Mouse (Mus musculus) 3134 (cell line): ENCODE data around the gene Cdca8.

Experiments used
- DNase-seq: peaks from one replicate; pipeline ENCODE4 v3.0.0-alpha.2; 2011; ENCODE audit warnings: low spot score; ENCODE audit not compliant: insufficient read length; ENCODE audit errors: extremely low read depth

The Cdca8 gene

DNA sequence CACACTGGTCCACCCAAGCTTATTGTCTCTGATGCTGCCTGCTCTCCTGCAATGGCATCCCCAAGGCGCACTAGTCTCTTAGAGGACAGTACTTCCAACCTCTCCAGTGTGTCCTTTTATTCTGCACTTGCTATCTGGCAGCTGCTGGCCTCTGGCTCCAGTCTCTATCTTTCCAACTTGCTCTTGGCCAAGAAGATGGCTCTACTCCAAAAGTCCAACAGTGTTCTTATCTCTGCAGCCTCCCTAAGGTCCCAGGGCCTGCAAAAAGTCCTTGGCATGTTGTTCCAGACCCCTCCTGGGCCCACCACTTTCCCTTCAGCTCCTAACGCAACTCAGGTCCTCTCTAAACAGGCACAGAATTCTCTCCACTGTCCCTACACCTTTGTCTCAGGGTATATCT is 18.2 kb upstream of the Cdca8 start:
- DNase-seq: no peak

DNA sequence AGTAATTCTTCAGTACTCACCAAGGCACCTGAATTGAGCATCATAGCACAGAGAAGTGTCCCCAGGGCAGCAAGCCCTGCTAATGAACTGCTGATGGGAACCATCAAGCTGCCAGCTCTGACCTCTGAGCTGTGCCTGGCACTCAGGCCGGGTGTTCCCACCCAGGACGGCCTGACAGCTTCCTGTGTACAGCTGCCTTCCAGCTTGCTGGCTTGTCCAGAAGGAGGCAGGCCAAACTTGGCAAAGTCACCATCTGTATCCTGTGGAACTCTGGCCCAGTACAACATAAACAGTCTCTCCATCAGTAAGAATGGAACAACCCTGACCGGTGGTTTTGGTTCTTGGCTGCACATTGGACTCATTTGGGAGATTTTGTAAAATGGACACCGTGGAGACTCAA is 14.4 kb upstream of the Cdca8 start:
- DNase-seq: no peak

DNA sequence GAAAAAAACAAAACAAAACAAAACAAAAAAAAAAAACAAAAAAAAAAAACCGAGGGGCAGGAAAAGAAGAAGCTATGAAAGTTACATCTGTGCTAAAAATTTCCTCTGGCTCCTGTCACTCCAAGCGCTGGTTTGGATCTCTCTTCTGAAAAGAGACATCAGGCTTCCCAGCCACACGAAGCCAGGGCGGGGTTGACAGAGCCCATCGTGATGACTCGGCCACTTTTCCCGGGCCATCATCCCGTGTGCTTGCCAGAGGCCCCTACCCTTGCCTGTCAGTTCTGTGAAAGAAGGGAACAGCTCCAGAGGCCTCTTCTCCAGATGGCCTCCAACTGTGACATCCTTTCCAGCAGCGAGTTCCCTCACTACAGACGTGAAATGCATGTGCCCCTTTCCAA is 11.9 kb upstream of the Cdca8 start:
- DNase-seq: no peak

DNA sequence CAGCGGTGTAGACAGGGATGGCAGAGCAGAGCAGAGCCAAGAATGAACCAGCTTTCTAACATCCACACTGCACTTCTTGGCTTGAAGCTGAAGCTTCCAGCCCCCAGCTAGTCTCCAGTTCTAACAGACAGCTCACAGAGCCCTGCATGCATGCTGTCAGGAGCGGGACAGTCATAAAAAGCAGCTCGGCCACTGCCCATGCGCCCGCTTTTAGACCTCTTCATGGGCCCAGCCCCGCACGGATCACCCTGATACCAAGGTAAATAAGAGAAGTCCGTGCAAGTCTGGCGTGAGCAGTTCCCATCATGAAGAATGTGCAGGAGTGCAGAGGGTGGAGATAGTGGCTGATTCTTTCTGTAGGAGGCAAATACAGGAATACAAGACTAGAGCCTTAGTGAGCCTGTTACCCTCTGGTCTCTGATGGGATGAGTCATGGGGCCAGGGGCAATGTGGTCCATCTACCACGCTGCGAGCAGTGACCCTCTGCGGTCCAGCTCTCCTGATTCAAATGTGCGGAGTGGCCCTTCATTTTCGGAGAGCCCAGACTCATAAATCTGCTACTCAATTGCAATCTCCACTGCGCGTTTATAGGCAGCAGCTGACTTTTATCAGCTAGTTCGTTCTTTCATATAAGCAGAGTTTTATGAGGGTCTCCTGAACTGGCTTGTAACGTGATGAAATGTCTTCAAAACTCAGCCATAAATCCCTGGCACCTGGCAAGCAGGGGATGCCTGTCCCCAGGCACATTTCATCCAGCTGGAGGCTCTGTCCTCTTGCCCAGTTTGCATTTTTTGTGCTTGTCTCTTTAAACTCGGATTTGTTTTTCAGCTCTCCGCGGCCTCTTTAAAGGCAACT is 11.3 kb upstream of the Cdca8 start:
- no peak for DNase-seq

DNA sequence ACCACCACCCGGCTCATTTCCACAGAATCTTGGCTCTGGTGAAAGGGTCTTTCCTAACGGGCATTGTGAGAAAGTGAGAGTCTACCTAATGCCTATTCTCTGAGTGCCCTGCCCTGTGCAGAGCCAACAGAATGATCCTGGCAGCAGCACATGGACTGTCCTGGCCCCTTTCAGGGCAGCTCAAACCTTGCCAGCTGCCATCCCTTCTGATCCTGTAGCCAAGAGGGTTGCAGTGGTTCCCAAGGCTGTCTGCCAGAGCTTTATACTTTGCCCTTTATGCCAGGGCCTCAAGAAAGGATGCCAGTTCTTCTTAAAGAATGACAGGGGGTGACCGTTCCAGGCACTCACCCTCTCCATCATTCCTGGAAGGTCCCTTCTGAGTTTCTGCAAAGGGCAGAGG is 10.4 kb upstream of the Cdca8 start:
- no peak for DNase-seq

DNA sequence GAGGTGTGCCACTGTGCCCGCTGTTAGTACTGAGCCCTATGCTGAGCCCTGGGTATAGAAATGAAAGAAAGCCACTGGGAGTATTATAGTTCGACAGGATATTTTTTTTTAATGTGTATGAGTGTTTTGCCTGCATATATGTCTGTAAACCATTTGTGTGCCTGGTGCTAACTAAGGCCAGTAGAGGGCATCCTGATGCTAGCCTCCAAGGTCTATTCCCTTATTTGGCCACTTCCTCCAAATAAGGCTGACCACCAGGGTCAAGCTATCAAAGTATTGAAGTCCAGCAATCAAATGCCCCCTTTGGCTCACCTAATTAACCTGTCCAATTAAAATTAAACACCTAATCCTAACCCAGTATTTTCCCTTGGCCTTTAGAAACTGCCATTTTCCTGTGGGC is 5.8 kb upstream of the Cdca8 start:
- no peak for DNase-seq

DNA sequence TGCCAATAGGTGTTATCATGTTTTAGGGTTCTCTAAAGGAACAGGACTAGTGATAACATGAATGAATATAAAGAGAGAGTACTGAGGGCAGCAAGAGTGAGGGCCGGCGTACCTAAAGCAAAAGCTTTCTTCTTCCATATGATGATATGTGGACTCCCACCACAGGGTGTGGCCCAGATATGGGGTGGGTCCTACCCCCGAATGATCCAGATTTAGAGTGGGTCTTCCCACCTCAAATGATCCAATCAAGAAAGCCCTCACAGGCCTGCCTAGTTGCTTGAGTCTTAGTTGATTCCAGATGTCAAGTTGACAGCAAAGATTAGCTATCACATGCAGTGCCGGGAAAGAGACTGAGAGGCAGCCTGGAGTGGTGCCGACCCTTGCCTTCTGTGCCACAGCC is 4.7 kb upstream of the Cdca8 start:
- no peak for DNase-seq

DNA sequence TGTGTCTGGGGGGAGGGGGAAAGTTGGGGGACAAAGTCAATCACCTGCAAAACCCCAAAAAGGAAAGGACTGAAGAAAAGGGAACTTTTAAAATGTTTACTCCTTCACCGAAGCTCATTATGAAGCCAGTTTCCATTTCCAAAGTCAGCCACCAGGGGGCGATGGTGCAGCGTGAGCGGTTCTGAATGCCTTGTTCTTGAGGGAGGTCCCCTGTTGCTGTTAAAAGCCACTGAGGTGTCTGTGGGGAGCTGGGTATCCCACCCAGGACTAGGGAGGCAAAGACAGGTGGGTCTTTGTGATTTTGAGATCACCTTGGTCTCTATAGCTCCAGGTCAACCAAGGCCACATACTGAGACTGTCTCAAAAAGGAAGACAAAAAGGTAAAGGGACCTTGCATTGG is 3.9 kb upstream of the Cdca8 start:
- peak; percentile 20 for DNase-seq

DNA sequence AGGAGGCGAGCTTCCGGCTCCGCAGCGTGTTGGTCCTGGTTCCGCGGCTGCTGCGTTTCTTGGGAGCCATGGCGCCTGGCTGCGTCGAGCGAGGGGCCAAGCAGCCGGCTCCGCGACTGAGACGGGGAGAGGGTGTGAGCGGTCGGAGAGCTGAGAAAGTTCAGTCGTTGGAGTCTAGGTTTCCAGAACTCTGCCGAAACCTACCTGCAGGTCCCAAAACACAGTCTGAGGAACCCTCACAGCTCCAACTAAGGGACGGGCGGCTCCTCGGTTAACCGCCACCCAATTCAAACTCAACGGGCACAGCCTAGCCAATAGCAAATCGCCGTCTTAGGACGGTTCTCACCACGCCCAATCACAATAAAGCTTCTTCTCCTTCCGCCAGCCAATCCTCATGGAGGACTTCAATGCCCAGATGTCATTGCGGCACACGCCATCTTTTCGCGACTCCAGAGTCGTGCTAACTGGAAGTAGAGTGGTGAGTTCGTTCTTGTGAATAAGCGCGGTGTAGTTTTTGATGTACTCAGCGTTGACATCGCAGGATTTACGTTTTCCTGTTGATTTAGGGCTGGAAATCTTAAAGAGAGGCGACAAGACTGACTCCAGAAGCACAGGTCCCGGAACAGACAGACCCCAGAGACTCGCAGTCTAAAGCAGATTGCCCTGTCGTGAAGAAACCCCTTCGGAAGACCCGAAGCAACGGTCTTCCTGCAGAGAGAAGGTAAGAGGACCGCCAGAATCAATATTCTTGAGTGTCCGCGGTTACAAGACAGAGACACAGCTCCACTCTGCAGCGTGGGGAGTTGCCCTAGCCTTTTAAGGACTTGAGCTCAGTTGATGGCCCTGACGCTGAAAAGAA is 2.3 kb downstream of the Cdca8 start, which contains the start of gene 9930104L06Rik:
TSS of gene 9930104L06Rik (plus strand) at position 436 of the 859 bp plus-strand sequence.
- DNase-seq: peak; percentile 82

DNA sequence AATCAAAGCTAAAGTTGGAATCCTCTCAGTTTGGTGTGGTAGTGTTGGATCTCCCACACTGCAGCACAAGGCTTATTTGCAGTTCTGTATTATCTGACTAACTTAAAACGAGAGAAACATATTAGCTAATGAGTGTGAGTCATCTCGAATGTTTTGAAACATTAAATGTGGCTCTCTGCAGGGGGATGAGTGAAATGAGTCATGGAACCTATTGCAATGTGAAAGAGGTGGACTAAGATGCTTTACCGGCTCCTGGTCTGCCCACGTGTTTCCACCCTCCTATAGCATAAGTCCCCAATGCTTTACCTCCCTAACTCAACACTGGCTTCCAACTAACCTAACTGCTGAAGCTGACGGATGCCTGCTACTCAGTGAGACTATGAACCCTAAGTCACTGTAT is 11.0 kb downstream of the Cdca8 start:
- DNase-seq: no peak

DNA sequence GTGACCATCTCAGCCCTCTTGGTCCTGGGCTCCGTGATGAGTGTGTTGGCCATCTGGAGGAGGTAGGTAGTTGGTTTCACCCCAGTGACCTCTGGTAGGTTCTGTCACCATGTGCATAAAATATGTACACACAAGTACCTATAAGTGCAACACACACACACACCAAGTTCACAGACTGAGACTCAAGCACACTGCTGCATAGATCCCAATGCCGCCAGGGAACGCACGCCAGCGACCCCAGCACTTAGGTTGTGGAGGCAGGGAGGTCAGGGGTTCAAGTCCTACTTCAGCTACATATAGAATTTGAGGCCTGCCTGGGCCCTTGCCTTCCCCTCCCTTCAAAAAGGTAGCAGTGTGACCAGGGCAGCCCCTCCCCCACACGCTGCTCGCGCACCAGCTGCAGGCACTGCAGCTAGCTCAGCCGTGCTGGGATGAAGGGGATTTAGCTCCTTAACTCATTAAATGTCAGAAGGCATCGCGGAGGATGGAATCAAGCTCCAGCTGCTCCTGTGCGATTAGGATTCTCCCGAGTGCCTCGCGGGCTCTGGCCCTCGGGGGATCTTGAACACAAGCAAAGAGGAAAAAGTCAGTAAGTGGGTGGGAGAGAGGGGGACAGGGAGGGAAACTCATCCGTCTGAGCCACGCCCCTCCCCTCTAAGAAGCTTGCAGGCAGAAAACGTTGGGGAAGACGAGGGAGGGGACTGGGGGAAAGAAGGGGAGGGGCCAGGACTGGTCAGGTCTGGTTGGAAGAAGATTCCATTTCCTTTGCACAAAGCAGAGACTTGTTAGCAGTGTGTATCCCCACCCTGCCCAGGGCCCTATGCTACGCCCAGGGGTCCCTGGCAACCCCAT is 32.9 kb downstream of the Cdca8 start:
- DNase-seq: no peak

DNA sequence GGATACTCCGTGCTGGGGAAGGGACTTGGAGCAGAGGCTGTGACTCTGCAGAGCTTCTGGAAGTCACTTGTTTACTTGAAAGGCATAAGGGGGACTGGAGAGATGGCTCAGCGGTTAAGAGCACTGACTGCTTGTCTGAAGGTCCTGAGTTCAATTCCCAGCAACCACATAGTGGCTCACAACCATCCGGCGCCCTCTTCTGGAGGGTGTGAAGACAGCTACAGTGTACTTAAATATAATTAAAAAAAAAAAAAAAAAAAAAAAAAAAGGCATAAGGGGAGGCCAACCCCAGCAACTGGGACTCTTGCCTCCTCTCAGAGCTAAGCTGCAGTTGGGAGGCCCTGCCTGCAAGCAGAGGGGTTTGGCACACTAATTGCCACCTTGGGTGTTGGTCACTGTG is 33.7 kb downstream of the Cdca8 start:
- DNase-seq: no peak

DNA sequence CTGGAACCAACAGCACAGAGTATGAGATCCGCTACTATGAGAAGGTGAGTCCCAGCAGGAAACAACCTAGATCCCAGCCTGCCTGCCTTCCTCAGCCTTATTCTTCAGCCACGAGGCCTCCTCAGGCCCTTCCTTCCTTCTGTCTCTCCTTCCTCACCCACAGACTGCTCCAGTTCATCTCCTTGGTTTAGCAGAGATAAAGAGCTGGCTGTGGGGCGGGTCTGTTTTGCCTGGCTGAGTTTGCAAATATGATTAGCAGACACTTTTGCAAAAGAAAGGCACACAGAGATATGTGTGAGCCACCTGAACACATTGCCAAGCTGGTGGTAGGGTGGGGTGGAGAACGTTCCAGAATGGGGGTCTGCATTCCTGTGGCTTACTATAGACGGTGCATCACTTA is 39.2 kb downstream of the Cdca8 start:
- no peak for DNase-seq

DNA sequence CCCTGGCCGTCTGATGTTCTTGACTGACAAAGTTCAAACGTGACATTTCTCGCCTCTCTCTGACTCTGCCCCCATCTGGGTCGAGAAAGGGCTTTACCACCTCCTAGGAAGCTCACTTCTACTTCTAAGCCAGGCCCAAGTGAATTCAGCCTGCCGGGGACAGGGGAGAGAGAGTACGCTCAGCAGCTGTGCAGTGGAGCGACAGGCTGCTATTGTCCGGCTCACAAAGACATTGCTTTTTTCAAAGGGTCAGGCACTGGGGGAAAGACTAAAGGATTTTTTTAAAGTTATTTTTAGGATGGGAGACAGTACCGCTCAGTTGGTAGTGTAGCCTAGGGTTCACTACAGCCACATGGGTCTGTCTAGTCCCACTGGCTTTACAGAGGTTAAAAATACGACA is 40.7 kb downstream of the Cdca8 start:
- DNase-seq: no peak

DNA sequence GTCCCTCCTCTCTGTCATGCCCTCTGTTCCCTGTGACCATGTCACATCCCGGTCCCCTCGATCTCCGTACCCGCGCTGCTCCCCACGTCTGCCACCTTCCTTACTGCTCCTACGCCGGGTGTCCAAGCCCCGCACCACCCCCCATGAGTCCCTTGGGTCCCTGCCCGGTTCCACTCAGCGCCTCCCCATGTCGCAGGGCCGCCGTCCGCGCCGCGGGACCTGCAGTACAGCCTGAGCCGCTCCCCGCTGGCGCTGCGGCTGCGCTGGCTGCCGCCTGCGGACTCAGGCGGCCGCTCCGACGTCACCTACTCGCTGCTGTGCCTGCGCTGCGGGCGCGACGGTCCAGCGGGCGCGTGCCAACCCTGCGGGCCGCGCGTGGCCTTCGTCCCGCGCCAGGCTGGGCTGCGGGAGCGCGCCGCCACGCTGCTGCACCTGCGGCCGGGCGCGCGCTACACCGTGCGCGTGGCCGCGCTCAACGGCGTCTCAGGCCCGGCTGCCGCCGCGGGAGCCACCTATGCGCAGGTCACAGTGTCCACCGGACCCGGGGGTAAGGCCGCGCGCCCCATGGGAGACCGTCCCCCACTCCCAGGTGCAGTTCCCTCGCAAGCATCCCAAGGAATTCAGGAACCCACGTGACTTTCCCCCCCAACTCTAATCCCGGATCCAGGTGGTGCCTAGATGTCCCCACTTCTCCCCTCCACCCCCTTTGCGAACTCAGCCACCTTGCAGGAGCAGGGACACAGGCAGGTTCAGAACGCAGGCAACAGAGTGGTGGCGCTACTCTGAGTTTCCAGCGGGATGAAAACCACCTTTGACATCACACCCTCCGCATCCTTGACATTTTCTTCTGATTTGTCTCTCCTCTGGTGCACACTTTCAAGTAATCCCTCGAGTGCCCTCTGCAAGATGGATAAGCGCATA is 44.3 kb downstream of the Cdca8 start:
- DNase-seq: no peak

DNA sequence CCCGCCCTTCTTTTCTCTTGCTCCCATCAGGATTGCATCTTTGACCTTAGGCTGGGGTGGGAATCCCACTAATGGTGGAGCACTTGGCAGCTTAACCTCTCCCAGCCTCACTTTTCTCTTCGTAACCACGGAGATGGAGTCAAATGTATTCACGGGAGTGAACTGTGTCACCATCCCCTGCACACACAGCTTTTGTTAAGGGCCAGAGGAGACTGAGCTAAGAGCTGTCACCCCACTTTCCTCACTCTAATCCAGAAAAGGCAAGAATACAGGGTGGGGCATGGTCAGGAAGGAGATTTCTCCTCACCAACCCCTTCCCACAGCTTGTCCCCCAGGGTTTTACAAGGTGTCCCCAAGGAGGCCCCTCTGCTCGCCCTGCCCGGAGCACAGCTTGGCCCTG is 45.3 kb downstream of the Cdca8 start:
- DNase-seq: no peak

DNA sequence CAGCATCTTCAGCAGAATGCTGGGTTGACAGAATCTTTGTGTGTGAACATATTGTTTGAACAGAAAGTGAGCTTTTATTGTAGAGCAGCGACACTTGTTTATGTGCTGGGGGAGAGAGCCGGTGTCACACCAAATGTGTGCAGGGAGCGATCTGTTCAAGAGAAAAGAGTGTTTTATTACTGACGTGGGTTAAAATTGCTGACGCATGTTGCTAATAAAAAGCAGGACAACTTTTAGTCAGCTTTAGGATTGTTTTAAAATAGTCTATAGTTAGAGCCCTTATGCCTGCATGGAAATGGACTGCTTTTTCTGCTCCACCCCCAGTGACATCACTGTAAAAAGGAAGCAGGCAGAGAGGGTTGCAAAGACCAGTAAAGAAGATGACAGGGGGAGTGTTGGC is 48.3 kb downstream of the Cdca8 start:
- no peak for DNase-seq

DNA sequence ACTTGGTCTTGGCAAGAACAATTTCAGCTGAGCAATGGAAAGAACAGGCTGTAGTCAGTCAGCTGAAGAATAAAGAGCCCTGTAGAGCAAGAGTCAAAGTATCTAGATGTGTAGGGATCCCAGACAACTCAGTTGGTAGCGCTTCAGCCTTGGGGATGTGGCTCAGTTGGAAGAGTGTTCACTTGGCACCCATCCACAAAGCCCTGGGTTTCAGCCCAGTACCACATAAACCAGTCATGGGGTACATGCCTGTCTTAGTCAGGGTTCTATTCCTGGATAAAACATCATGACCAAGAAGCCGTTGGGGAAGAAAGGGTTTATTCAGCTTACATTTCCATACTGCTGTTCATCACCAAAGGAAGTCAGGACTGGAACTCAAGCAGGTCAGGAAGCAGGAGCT is 49.2 kb downstream of the Cdca8 start:
- DNase-seq: no peak

DNA sequence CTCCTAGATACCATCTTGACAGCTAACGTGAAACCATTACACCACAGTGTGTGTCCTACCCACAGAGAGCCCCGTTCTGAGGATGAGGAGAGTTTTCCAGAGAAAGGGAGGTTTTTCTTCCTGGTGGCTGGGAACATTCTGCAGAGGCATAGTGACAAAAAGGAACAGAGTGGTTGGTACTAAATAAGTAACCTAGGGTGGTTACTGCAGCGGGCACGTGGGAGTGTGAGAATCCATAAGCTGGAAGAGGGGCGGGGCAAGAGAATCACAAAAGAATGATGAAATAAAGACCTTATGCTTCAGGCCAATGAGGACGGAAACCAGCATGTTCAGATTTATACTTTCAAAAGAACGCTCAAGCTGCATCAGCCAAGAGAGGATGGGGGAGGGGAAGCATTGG is 50.4 kb downstream of the Cdca8 start:
- DNase-seq: no peak

DNA sequence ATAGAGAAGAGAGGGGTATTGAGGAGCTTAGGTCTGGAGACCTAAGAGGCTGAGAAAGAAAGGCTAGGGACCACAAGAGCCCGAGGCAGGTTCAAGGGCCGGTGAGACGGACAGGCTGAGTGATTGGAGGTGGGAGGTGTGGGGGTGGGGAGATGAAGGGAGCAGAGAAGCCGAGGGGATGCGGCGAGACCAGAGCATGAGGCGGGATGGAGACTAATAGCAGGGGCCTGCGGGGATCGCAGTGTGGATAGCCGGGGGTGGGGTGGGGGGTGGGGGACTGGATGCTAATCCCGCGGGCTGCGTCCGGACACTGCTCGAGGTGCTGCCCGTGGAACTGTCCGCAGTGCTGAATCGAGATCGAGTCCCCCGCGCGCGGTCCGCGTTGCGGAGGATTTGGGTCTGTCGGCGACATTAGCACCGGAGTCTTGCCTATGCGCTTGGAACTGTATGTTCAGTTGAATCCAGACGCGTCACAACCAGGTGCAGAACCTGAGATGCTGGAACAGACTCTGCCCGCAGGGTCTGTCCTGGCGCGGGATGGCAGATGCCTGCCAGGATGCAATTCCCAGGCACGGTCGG is 56.9 kb downstream of the Cdca8 start:
- DNase-seq: no peak
